Mouse (Mus musculus): ENCODE measurements at regions not wholly inside any gene's neighbourhood (a gene's known extent, or its start where the extent isn't known, plus 50 kb on each side); places are given as distances from the start of the nearest gene placed in this dataset.

- intact Hi-C loops (cut with DNase I) = no loop called here
These were observed 58.7 kb upstream of the Sox13 start for GRCm38 (mm10) chr1:133482891-133483290.

GRCm38 (mm10) chr1:133474546-133474945 is 50.4 kb upstream of the Sox13 start:
- intact Hi-C loops (cut with DNase I) = no loop called here
